22 mouse cellular contexts compared by ENCODE assay signal in the genomic region with DNA sequence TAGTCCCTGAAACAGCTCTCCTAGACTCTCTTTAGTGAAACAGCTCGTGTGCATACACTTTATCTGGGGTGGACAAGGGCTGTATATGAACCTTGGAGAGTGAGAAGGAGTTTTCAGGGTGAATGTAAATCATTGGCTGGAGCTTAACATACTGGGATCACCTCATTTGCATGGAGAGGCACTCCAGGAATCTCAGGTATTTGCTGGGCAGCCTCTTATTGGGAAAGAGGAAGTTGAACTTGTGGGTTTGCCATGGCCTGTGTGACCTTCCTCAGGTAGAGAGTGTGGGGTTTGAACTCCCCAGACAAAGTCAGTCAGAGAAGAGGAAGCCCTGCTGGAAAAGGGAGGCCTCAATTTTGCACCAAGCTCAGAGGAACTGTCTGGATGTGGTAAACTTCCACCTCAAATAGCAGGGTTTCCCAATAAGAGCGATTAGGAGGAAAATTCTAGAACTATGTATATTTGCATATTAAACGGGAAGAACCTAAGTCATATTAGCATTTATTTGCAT.
DNase-seq lines count a peak whose midpoint lies in the region; ATAC-seq lines count a peak whose summit lies in the region.
"Had no signal": no experiment of that assay in that cellular context is flagged by ENCODE, and none has a peak within 500 bp of the region (broad histone marks: within the 10 kb centered on the region; RNA-seq: fewer than 3 reads in every experiment).

No protein-coding gene starts in this region.

- DNase-seq in kidney, adult 9 months: peak; percentile 28
- DNase-seq in kidney, postnatal 14 days: no peak
- DNase-seq in ES-CJ7 (ENCODE audit: low read depth, low spot score) (peak; percentile 67), ZHBTc4 (ENCODE audit: low read depth, low spot score) (peak; percentile 82)
- no peak for DNase-seq in ovary, postnatal 14 days (ENCODE audit: low spot score)
- DNase-seq in neural tube, embryonic 10.5 days (ENCODE audit: extremely low spot score, low spot score): no peak
- DNase-seq: adrenal gland, postnatal 25 days; B cell, adult 2 months; cerebellum, adult 11-12 months; cerebellum, postnatal 10 days; gastrocnemius, adult 2 months; gastrocnemius, postnatal 36 days; layer of hippocampus, adult 9-11 months; liver; lung, embryonic 14.5 days; lung, postnatal 4 days; retina, postnatal 1 day; right cerebral cortex, postnatal 14 days had no signal

- ATAC-seq in megakaryocyte progenitor cell, adult 5-6 weeks (replicated peaks; ENCODE audit: poor library complexity): peak; percentile 79
- ATAC-seq: forebrain, embryonic 16.5 days; hindbrain, postnatal 0 days; intestine, embryonic 15.5 days had no signal

Comparison
In these comparisons a context has a peak if more than half of its experiments do, and no peak if none do; other contexts are left out.
1. DNase-seq: peak in kidney, adult 9 months (single experiment), ES-CJ7 (single experiment) and ZHBTc4 (single experiment); none in kidney, postnatal 14 days (single experiment), ovary, postnatal 14 days (single experiment) and neural tube, embryonic 10.5 days (single experiment).